Mouse (Mus musculus) MEL (cell line): ENCODE results near the gene Slc44a3. TPM values are rescaled to one million over a fixed set of nuclear protein-coding genes. Genes with fewer than 3 reads are reported as not detected.

Experiments
- DNase-seq: peaks from one replicate; pipeline ENCODE4 v3.0.0; 2011; ENCODE audit warnings: low read depth, low spot score
- H3K27ac ChIP-seq: 2 replicates; pipeline ENCODE4 v1.5.1; 2012; ENCODE audit warnings: low read depth, mild to moderate bottlenecking, control low read depth, low read length, moderate library complexity; ENCODE audit not compliant: control insufficient read depth
- H3K27me3 ChIP-seq, 2 experiments: fragments of 150-350 bp in 1 of 2; sonication (generic) in 1 of 2; 2 replicates each; pipeline ENCODE4 v1.6.1; 2012; ENCODE audit warnings: low read length in 2 of 2, mild to moderate bottlenecking in 2 of 2, improper control_type of control experiment in 1 of 2, moderate library complexity in 1 of 2; ENCODE audit not compliant: insufficient read depth in 2 of 2, control insufficient read depth in 1 of 2
- H3K36me3 ChIP-seq, 2 experiments: 2 replicates each; pipeline ENCODE4 v1.6.1; 2012 to 2014; ENCODE audit warnings: low read length in 2 of 2, improper control_type of control experiment in 1 of 2, inconsistent platforms in 1 of 2, mild to moderate bottlenecking in 1 of 2; ENCODE audit not compliant: insufficient read depth in 2 of 2, control insufficient read depth in 1 of 2
- H3K4me1 ChIP-seq, 2 experiments: fragments of 150-350 bp in 1 of 2; sonication (generic) in 1 of 2; 2 replicates each; pipeline ENCODE4 v1.6.1; 2012; ENCODE audit warnings: low read length in 2 of 2, improper control_type of control experiment in 1 of 2, mild to moderate bottlenecking in 1 of 2; ENCODE audit not compliant: insufficient read depth in 2 of 2, control insufficient read depth in 1 of 2
- H3K4me3 ChIP-seq, 2 experiments: fragments of 150-350 bp in 1 of 2; sonication (generic) in 1 of 2; 2 replicates each; pipeline ENCODE4 v1.5.1; 2012; ENCODE audit warnings: low read depth in 2 of 2, low read length in 2 of 2, mild to moderate bottlenecking in 2 of 2, moderate library complexity in 2 of 2, control low read depth in 1 of 2, improper control_type of control experiment in 1 of 2; ENCODE audit not compliant: control insufficient read depth in 1 of 2, insufficient read depth in 1 of 2
- H3K79me2 ChIP-seq: 2 replicates; pipeline ENCODE4 v1.6.1; 2012; ENCODE audit warnings: mild to moderate bottlenecking, low read length, moderate library complexity; ENCODE audit not compliant: control insufficient read depth, poor library complexity, insufficient read depth
- H3K9ac ChIP-seq: 2 replicates; pipeline ENCODE4 v1.6.1; 2012; ENCODE audit warnings: low read depth, mild to moderate bottlenecking, control low read depth, low read length, moderate library complexity; ENCODE audit not compliant: control insufficient read depth, poor library complexity, severe bottlenecking
- H3K9me3 ChIP-seq: fragments of 150-350 bp; sonication (generic); replicated peaks from 2 replicates; pipeline ENCODE4 v1.6.1; 2012; ENCODE audit warnings: mild to moderate bottlenecking, low read length, improper control_type of control experiment, moderate library complexity; ENCODE audit not compliant: insufficient read depth
- BHLHE40 ChIP-seq: IDR thresholded peaks from 2 replicates; pipeline ENCODE4 v1.6.1; 2012; ENCODE audit warnings: low read depth, mild to moderate bottlenecking, inconsistent platforms, low read length, improper control_type of control experiment, borderline replicate concordance
- CHD1 ChIP-seq: IDR thresholded peaks from 2 replicates; pipeline ENCODE4 v1.6.1; 2012; ENCODE audit warnings: low read depth, mild to moderate bottlenecking, inconsistent platforms, low read length, improper control_type of control experiment
- CHD2 ChIP-seq: IDR thresholded peaks from 2 replicates; pipeline ENCODE4 v1.6.1; 2011; ENCODE audit warnings: low read length, improper control_type of control experiment
- CTCF ChIP-seq, 3 experiments: IDR thresholded peaks in 2 of 3; conservative IDR thresholded peaks in 1 of 3; 2 replicates each; pipeline ENCODE4 v1.5.1; 2011 to 2012; ENCODE audit warnings: low read length in 3 of 3, low read depth in 2 of 3, mild to moderate bottlenecking in 2 of 3, improper control_type of control experiment in 1 of 3, inconsistent platforms in 1 of 3, mixed read lengths in 1 of 3, moderate library complexity in 1 of 3; ENCODE audit not compliant: control insufficient read depth in 1 of 3, insufficient read depth in 1 of 3, poor library complexity in 1 of 3, severe bottlenecking in 1 of 3
- E2F4 ChIP-seq: IDR thresholded peaks from 2 replicates; pipeline ENCODE4 v1.6.1; 2011; ENCODE audit warnings: low read depth, low read length, improper control_type of control experiment, borderline replicate concordance
- ELF1 ChIP-seq: IDR thresholded peaks from 2 replicates; pipeline ENCODE4 v1.6.1; 2014; ENCODE audit warnings: low read depth, mild to moderate bottlenecking, inconsistent platforms, low read length, improper control_type of control experiment, moderate library complexity
- EP300 ChIP-seq, 2 experiments: IDR thresholded peaks; 2 replicates each; pipeline ENCODE4 v1.6.1; 2011; ENCODE audit warnings: improper control_type of control experiment in 2 of 2, low read length in 2 of 2, low read depth in 1 of 2, mild to moderate bottlenecking in 1 of 2
- ETS1 ChIP-seq: IDR thresholded peaks from 2 replicates; pipeline ENCODE4 v1.6.1; 2012; ENCODE audit warnings: low read depth, mild to moderate bottlenecking, inconsistent platforms, low read length, improper control_type of control experiment, moderate library complexity
- GABPA ChIP-seq: IDR thresholded peaks from 2 replicates; pipeline ENCODE4 v1.6.1; 2012; ENCODE audit warnings: low read depth, mild to moderate bottlenecking, inconsistent platforms, low read length, improper control_type of control experiment, moderate library complexity
- GATA1 ChIP-seq: IDR thresholded peaks from 2 replicates; pipeline ENCODE4 v1.6.1; 2011; ENCODE audit warnings: low read depth, low read length, improper control_type of control experiment
- HCFC1 ChIP-seq: IDR thresholded peaks from 2 replicates; pipeline ENCODE4 v1.6.1; 2012; ENCODE audit warnings: low read depth, mild to moderate bottlenecking, inconsistent platforms, low read length, improper control_type of control experiment, moderate library complexity
- JUND ChIP-seq: IDR thresholded peaks from 2 replicates; pipeline ENCODE4 v1.6.1; 2011; ENCODE audit warnings: low read depth, mild to moderate bottlenecking, improper control_type of control experiment, low read length
- KAT2A ChIP-seq: conservative IDR thresholded peaks from 2 replicates; pipeline ENCODE4 v1.6.1; 2012; ENCODE audit warnings: low read depth, low read length, improper control_type of control experiment, inconsistent platforms
- MAFK ChIP-seq: IDR thresholded peaks from 2 replicates; pipeline ENCODE4 v1.6.1; 2011; ENCODE audit warnings: low read depth, mild to moderate bottlenecking, low read length, improper control_type of control experiment, borderline replicate concordance
- MAZ ChIP-seq: IDR thresholded peaks from 2 replicates; pipeline ENCODE4 v1.6.1; 2012; ENCODE audit warnings: low read depth, mild to moderate bottlenecking, inconsistent platforms, low read length, improper control_type of control experiment
- MEF2A ChIP-seq: IDR thresholded peaks from 2 replicates; pipeline ENCODE4 v1.6.1; 2014; ENCODE audit warnings: low read depth, mild to moderate bottlenecking, inconsistent platforms, low read length, improper control_type of control experiment; ENCODE audit not compliant: poor library complexity, insufficient replicate concordance, severe bottlenecking; ENCODE audit errors: extremely low read depth
- MXI1 ChIP-seq: IDR thresholded peaks from 2 replicates; pipeline ENCODE4 v1.6.1; 2011; ENCODE audit warnings: mild to moderate bottlenecking, low read depth, low read length, improper control_type of control experiment
- MYB ChIP-seq: IDR thresholded peaks from 2 replicates; pipeline ENCODE4 v1.6.1; 2011; ENCODE audit warnings: mild to moderate bottlenecking, low read depth, low read length, improper control_type of control experiment
- MYC ChIP-seq: IDR thresholded peaks from 2 replicates; pipeline ENCODE4 v1.6.1; 2011; ENCODE audit warnings: low read depth, mild to moderate bottlenecking, low read length, improper control_type of control experiment, moderate library complexity
- NELFE ChIP-seq: IDR thresholded peaks from 2 replicates; pipeline ENCODE4 v1.6.1; 2011; ENCODE audit warnings: low read depth, low read length, improper control_type of control experiment
- NRF1 ChIP-seq: IDR thresholded peaks from 2 replicates; pipeline ENCODE4 v1.6.1; 2014; ENCODE audit warnings: low read depth, mild to moderate bottlenecking, inconsistent platforms, low read length, improper control_type of control experiment, moderate library complexity; ENCODE audit not compliant: poor library complexity, insufficient read depth, severe bottlenecking
- POLR2A ChIP-seq, 2 experiments: IDR thresholded peaks; 2 replicates each; pipeline ENCODE4 v1.6.1; 2011 to 2012; ENCODE audit warnings: low read length in 2 of 2, mild to moderate bottlenecking in 2 of 2, control low read depth in 1 of 2, improper control_type of control experiment in 1 of 2, low read depth in 1 of 2, moderate library complexity in 1 of 2; ENCODE audit not compliant: control insufficient read depth in 1 of 2, insufficient read depth in 1 of 2, poor library complexity in 1 of 2
- POLR2AphosphoS2 ChIP-seq: IDR thresholded peaks from 2 replicates; pipeline ENCODE4 v1.6.1; 2011; ENCODE audit warnings: low read length, improper control_type of control experiment
- POLR2AphosphoS5 ChIP-seq: IDR thresholded peaks from 2 replicates; pipeline ENCODE4 v1.6.1; 2012; ENCODE audit warnings: low read depth, borderline replicate concordance, mild to moderate bottlenecking, inconsistent platforms, low read length, moderate library complexity, mixed read lengths
- RAD21 ChIP-seq: IDR thresholded peaks from 2 replicates; pipeline ENCODE4 v1.6.1; 2011; ENCODE audit warnings: mild to moderate bottlenecking, low read depth, low read length, improper control_type of control experiment
- RCOR1 ChIP-seq: IDR thresholded peaks from 2 replicates; pipeline ENCODE4 v1.6.1; 2012; ENCODE audit warnings: low read depth, mild to moderate bottlenecking, inconsistent platforms, low read length, improper control_type of control experiment
- SIN3A ChIP-seq: IDR thresholded peaks from 2 replicates; pipeline ENCODE4 v1.6.1; 2012; ENCODE audit warnings: low read length, improper control_type of control experiment, inconsistent platforms
- SMC3 ChIP-seq: IDR thresholded peaks from 2 replicates; pipeline ENCODE4 v1.6.1; 2011; ENCODE audit warnings: low read depth, low read length, improper control_type of control experiment
- TAL1 ChIP-seq: IDR thresholded peaks from 2 replicates; pipeline ENCODE4 v1.6.1; 2012; ENCODE audit warnings: mild to moderate bottlenecking, inconsistent platforms, low read length, moderate library complexity, mixed read lengths
- TBP ChIP-seq: IDR thresholded peaks from 2 replicates; pipeline ENCODE4 v1.8.0; 2011; ENCODE audit warnings: low read depth, low read length, improper control_type of control experiment
- TCF12 ChIP-seq: IDR thresholded peaks from 2 replicates; pipeline ENCODE4 v1.6.1; 2014; ENCODE audit warnings: low read depth, mild to moderate bottlenecking, inconsistent platforms, low read length, improper control_type of control experiment, moderate library complexity
- UBTF ChIP-seq: IDR thresholded peaks from 2 replicates; pipeline ENCODE4 v1.6.1; 2012; ENCODE audit warnings: low read depth, mild to moderate bottlenecking, inconsistent platforms, low read length, improper control_type of control experiment, moderate library complexity, borderline replicate concordance; ENCODE audit not compliant: insufficient read depth
- USF1 ChIP-seq: IDR thresholded peaks from 2 replicates; pipeline ENCODE4 v1.6.1; 2014; ENCODE audit warnings: low read depth, mild to moderate bottlenecking, inconsistent platforms, low read length, improper control_type of control experiment, moderate library complexity
- USF2 ChIP-seq, 2 experiments: IDR thresholded peaks; 2 replicates each; pipeline ENCODE4 v1.6.1; 2011 to 2012; ENCODE audit warnings: improper control_type of control experiment in 2 of 2, low read length in 2 of 2, borderline replicate concordance in 1 of 2, inconsistent platforms in 1 of 2, low read depth in 1 of 2, mild to moderate bottlenecking in 1 of 2; ENCODE audit not compliant: insufficient read depth in 1 of 2
- ZC3H11A ChIP-seq: IDR thresholded peaks from 2 replicates; pipeline ENCODE4 v1.6.1; 2012; ENCODE audit warnings: low read depth, mild to moderate bottlenecking, inconsistent platforms, low read length, improper control_type of control experiment
- ZKSCAN1 ChIP-seq: IDR thresholded peaks from 2 replicates; pipeline ENCODE4 v1.6.1; 2012; ENCODE audit warnings: low read depth, mild to moderate bottlenecking, inconsistent platforms, low read length, improper control_type of control experiment, moderate library complexity
- ZMIZ1 ChIP-seq: IDR thresholded peaks from 2 replicates; pipeline ENCODE4 v1.6.1; 2012; ENCODE audit warnings: low read depth, mild to moderate bottlenecking, inconsistent platforms, low read length, improper control_type of control experiment, moderate library complexity
- ZNF384 ChIP-seq: IDR thresholded peaks from 2 replicates; pipeline ENCODE4 v1.6.1; 2012; ENCODE audit warnings: low read depth, mild to moderate bottlenecking, inconsistent platforms, low read length, improper control_type of control experiment
- polyA plus RNA-seq, 2 experiments: library from polyadenylated mRNA; stranded (reverse) in 1 of 2; unstranded in 1 of 2; fragments of >175 nt in 1 of 2; fragments of >200 nt in 1 of 2; gene quantifications; 2 replicates each; pipeline versions ENCODE4 v1.2.1 to v1.2.4; 2012; ENCODE audit warnings: low replicate concordance in 2 of 2, low read depth in 1 of 2; ENCODE audit not compliant: insufficient read length in 2 of 2, insufficient read depth in 1 of 2, missing spikeins in 1 of 2
- total RNA-seq: library from RNA; depleted of rRNA; stranded (reverse); fragments of 300-350 nt; gene quantifications from 2 replicates; pipeline ENCODE4 v1.2.3, GENCODE M21; 2012

Gene Slc44a3
- total and polyA plus RNA-seq, 3 experiments = 0.08 to 0.11 TPM; not detected in 1

GRCm38 (mm10) chr3:121474738-121475137, 57.5 kb downstream of the Slc44a3 start:
- Histone ChIP-seq H3K36me3 (peaks cover 0 to 9% of the 10 kb centered on the region in 2 experiments; a peak in 2 of 4 replicates), H3K9me3 (no peaks in the 10 kb centered on the region), H3K4me1 (peaks cover 9 to 12% of the 10 kb centered on the region in 2 experiments), H3K79me2 (no peaks in the 10 kb centered on the region), H3K27ac (peak overlapping the region; percentile 72), H3K9ac (no peak overlapping the region), H3K27me3 (no peaks in the 10 kb centered on the region), H3K4me3 (peak overlapping the region in 1 of 2 experiments; percentile 26; a peak in 2 of 4 replicates)
- DNase-seq = peak; percentile 68
- TF ChIP-seq BHLHE40 (no peak), POLR2A (IDR thresholded peaks at IDR 0.05; ENCODE audit: control insufficient read depth in 1 of 2, insufficient read depth in 1 of 2, low read depth in 1 of 2, low read length in 2 of 2, poor library complexity in 1 of 2) (peak in 1 of 2 experiments; percentile 34; a peak in 1 of 4 replicates), UBTF (no peak), MAZ (no peak), NRF1 (no peak), ZMIZ1 (no peak), RAD21 (no peak), GABPA (no peak), MEF2A (no peak), SIN3A (peak; percentile 64), ELF1 (no peak), KAT2A (no peak), RCOR1 (no peak), USF1 (peak; percentile 78), EP300 (IDR thresholded peaks at IDR 0.05; ENCODE audit: low read depth in 1 of 2, low read length in 2 of 2) (peak; percentile 32 to 77; a peak in 3 of 4 replicates), TAL1 (no peak), ETS1 (peak; percentile 85), MYC (no peak), ZKSCAN1 (no peak), SMC3 (no peak), POLR2AphosphoS5 (no peak), ZNF384 (no peak), MXI1 (peak; percentile 62), MYB (peak; percentile 87), USF2 (IDR thresholded peaks at IDR 0.05; ENCODE audit: borderline replicate concordance in 1 of 2, insufficient read depth in 1 of 2, low read depth in 1 of 2, low read length in 2 of 2) (no peak), NELFE (peak; percentile 49), MAFK (no peak), CTCF (IDR thresholded peaks at IDR 0.05 in 2 of 3, conservative IDR thresholded peaks at IDR 0.05 in 1 of 3; ENCODE audit: control insufficient read depth in 1 of 3, insufficient read depth in 1 of 3, low read depth in 2 of 3, low read length in 3 of 3, poor library complexity in 1 of 3, severe bottlenecking in 1 of 3) (no peak), TCF12 (no peak), TBP (no peak), GATA1 (no peak), POLR2AphosphoS2 (no peak), ZC3H11A (no peak), HCFC1 (no peak), JUND (no peak), E2F4 (no peak), CHD2 (no peak), CHD1 (no peak)
